Mouse (Mus musculus) heart, postnatal 0 days (tissue): ENCODE results near the gene 4930407I10Rik.

Source experiments
- CTCF ChIP-seq: IDR thresholded peaks from 2 replicates; pipeline ENCODE4 v1.5.1; 2016; ENCODE audit warnings: antibody characterized with exemption, control low read depth, low read depth
- EP300 ChIP-seq: IDR thresholded peaks from 2 replicates; pipeline ENCODE4 v1.6.1; 2016; ENCODE audit warnings: antibody characterized with exemption, low read depth

DNA sequence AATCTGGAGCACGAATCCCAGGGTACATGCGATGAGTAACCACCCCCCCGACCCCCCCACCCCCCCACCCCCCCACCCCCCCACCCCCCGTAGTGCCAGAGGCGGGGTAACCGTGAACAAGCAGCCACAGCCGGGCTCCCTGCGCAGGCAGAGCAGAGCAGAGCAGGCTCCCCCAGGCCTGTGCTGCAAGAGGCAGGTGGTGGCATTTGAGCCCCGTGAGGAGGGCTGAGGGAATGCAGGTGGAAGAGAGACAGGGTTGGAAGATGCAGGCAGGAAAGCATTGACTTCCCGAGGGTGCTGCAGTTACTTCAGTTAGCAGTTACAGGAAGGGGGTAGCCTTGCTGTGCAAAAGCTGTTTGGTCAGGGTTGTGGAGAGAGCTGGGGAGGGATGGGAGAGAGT, 28.3 kb downstream of the 4930407I10Rik start:
- no peak for TF ChIP-seq CTCF
- TF ChIP-seq EP300: no peak
